Mouse (Mus musculus) ovary, postnatal 10 days (tissue): ENCODE data around the gene Ptcra.

ENCODE experiments used
- DNase-seq: peaks from one replicate; pipeline ENCODE4 v3.0.0; 2022; ENCODE audit warnings: low spot score

Ptcra gene

GRCm38 (mm10) chr17:46725273-46725672, 38.2 kb downstream of the Ptcra start:
- DNase-seq = no peak

DNA sequence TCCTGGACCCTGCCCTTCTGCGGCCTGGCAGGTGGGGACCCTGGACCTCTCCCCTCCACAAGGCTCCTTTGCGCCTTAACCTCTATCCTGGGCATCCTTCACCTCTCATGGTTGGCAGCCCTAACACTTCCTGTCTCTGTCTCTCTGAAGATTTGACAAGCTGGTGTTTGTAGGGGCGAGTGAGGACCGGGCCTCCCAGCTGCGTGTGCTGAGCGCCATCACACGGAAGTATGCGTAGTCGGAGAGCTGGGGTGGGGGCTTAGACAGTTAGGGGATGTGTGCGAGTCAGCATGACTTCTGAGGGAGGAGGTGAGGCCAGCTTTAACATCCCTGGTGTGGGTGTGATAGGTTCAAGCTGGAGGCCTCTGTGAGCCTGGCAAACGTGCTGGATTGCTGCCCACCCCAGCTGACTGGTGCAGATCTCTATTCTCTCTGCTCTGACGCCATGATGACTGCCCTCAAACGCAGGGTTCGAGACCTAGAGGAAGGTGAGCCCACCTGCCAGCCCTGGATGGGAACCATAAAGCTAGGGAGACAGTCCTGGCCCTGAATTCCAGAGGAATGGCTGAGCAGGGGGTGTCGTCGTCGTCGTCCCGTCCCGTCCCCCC, 38.9 kb downstream of the Ptcra start:
- DNase-seq = no peak

DNA sequence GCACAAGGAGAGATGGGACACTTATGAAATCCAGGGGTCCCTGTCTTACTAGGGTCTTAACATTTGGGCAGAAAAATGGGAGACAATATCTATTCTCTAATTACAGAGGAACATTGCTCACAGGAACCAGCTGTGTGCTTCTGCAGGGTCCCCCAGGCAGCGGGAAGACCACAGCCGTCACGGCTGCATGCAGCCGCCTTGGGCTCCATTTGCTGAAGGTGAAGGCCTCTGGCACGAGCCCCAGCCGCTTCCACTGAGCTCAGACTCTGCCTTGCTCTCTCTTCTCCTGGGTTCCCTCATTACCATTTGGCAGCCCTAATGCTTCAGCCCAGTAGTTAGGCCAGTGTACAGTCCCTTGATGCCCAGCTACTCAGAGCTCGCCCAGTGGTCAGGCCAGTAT, 42.4 kb downstream of the Ptcra start:
- DNase-seq = no peak

GRCm38 (mm10) chr17:46714756-46715481, 48.6 kb downstream of the Ptcra start:
- no peak for DNase-seq

GRCm38 (mm10) chr17:46713849-46714248, 49.7 kb downstream of the Ptcra start:
- no peak for DNase-seq

- no peak for DNase-seq
Observed at GRCm38 (mm10) chr17:46712442-46712841, 51.1 kb downstream of the Ptcra start.

GRCm38 (mm10) chr17:46711612-46712271, 51.8 kb downstream of the Ptcra start:
- peak; percentile 24 for DNase-seq

GRCm38 (mm10) chr17:46710959-46711597, 52.4 kb downstream of the Ptcra start, which contains the start of gene Pex6:
Pex6 (plus strand) TSS chr17:46711463.
- peak; percentile 82 for DNase-seq

GRCm38 (mm10) chr17:46706375-46707089, 57.0 kb downstream of the Ptcra start:
- no peak for DNase-seq
